Mouse (Mus musculus): ENCODE data around the gene Dgkb. TPM values are rescaled to one million over a fixed set of nuclear protein-coding genes. Genes with fewer than 3 reads are reported as not detected.

Gene Dgkb
- polyA plus RNA-seq, 1 experiment = not detected

- no peak overlapping the region for H3K4me3 ChIP-seq (replicated peaks)
- no peaks in the 10 kb centered on the region for H3K4me1 ChIP-seq
- no peak for TF ChIP-seq GATA1 (IDR thresholded peaks at IDR 0.05; ENCODE audit: borderline replicate concordance, low read length)
- TF ChIP-seq FLI1 (IDR thresholded peaks at IDR 0.05; ENCODE audit: low read length) = no peak
- no peaks in the 10 kb centered on the region for H3K27me3 ChIP-seq (replicated peaks)
- no peaks in the 10 kb centered on the region for H3K9me3 ChIP-seq
- no peaks in the 10 kb centered on the region for H3K36me3 ChIP-seq (replicated peaks; ENCODE audit: low read length)
Measured at GRCm38 (mm10) chr12:38328779-38329178, 511.3 kb downstream of the Dgkb start.

- Histone ChIP-seq H3K9me3 (no peaks in the 10 kb centered on the region), H3K27me3 (replicated peaks) (no peaks in the 10 kb centered on the region), H3K36me3 (replicated peaks; ENCODE audit: low read length) (no peaks in the 10 kb centered on the region), H3K4me1 (no peaks in the 10 kb centered on the region), H3K4me3 (replicated peaks) (no peak overlapping the region)
- no peak for TF ChIP-seq FLI1 (IDR thresholded peaks at IDR 0.05; ENCODE audit: low read length)
- no peak for TF ChIP-seq GATA1 (IDR thresholded peaks at IDR 0.05; ENCODE audit: borderline replicate concordance, low read length)
Measured at GRCm38 (mm10) chr12:38342657-38343056, 525.1 kb downstream of the Dgkb start.

DNA sequence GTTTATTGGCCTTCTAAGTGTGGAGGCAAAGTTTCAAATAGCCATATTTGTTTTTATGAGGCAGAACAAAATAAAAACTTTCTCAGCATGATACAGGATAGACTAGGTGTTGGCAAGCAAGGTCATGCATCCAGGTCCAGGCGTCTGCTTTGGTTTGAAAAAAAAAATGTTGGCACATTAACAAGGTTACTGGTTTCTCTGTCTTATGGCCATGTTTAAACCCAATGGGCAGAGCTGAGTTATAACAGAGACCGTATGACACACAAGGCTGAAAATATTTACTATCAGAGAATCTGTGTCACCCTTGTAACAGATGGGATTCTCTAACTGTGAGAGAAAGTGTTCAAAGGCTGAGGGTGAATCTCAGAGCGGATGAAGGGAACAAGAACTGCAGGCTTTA, 535.0 kb downstream of the Dgkb start:
- H3K36me3 ChIP-seq (replicated peaks; ENCODE audit: low read length) = no peaks in the 10 kb centered on the region
- H3K4me3 ChIP-seq (replicated peaks) = no peak overlapping the region
- no peaks in the 10 kb centered on the region for H3K4me1 ChIP-seq
- TF ChIP-seq GATA1 (IDR thresholded peaks at IDR 0.05; ENCODE audit: borderline replicate concordance, low read length) (no peak), FLI1 (IDR thresholded peaks at IDR 0.05; ENCODE audit: low read length) (no peak)
- H3K27me3 ChIP-seq (replicated peaks) = no peaks in the 10 kb centered on the region
- no peaks in the 10 kb centered on the region for H3K9me3 ChIP-seq

DNA sequence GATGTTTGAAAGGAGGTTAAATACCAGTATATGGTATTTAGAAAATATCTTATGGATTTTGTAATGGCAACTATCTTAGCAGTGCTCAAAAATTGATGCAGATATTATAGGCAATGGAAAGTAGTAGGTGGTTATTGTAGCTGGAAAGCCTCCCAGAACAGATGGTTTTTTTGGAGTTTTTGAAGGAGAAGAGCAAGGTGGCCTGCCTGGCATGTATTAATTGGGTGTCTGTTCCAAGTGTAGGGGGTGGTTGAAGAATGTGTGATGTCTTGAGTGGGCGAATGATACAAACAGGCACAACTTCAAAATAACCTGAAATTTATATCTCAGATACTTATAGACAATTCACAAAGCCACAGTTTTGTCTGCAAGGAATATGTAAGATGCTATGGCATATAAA, 538.9 kb downstream of the Dgkb start:
- no peaks in the 10 kb centered on the region for H3K27me3 ChIP-seq (replicated peaks)
- H3K36me3 ChIP-seq (replicated peaks; ENCODE audit: low read length) = no peaks in the 10 kb centered on the region
- no peak for TF ChIP-seq GATA1 (IDR thresholded peaks at IDR 0.05; ENCODE audit: borderline replicate concordance, low read length)
- no peak for TF ChIP-seq FLI1 (IDR thresholded peaks at IDR 0.05; ENCODE audit: low read length)
- H3K4me3 ChIP-seq (replicated peaks) = no peak overlapping the region
- no peaks in the 10 kb centered on the region for H3K9me3 ChIP-seq
- H3K4me1 ChIP-seq = no peaks in the 10 kb centered on the region

- H3K4me1 ChIP-seq = no peaks in the 10 kb centered on the region
- H3K9me3 ChIP-seq = no peaks in the 10 kb centered on the region
- TF ChIP-seq FLI1 (IDR thresholded peaks at IDR 0.05; ENCODE audit: low read length) (no peak), GATA1 (IDR thresholded peaks at IDR 0.05; ENCODE audit: borderline replicate concordance, low read length) (no peak)
- no peak overlapping the region for H3K4me3 ChIP-seq (replicated peaks)
- no peaks in the 10 kb centered on the region for H3K36me3 ChIP-seq (replicated peaks; ENCODE audit: low read length)
- no peaks in the 10 kb centered on the region for H3K27me3 ChIP-seq (replicated peaks)
Measured at GRCm38 (mm10) chr12:38361491-38361890, 544.0 kb downstream of the Dgkb start.

DNA sequence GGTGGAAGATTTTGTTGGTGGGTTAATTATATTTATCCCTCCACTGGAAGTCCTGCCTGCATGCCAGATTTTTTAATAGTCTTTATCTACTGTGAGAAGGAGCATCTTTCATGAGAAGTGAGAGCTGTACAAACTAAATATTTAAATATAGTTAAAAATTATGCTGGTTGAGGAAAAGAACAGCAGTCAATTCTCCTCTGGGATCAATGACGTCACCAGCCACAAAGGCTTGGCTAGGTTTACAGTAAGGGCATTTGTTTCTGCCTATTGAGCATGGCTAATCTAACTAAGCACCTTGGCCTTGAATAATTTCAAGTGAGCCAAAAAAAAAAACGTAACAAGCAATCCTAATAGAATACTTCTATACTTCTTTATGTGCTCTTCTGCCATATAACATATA, 554.1 kb downstream of the Dgkb start:
- TF ChIP-seq FLI1 (IDR thresholded peaks at IDR 0.05; ENCODE audit: low read length) = no peak
- no peak for TF ChIP-seq GATA1 (IDR thresholded peaks at IDR 0.05; ENCODE audit: borderline replicate concordance, low read length)
- peaks cover 4% of the 10 kb centered on the region; the same call in 1 of the 2 replicates for H3K9me3 ChIP-seq
- no peaks in the 10 kb centered on the region for H3K36me3 ChIP-seq (replicated peaks; ENCODE audit: low read length)
- no peaks in the 10 kb centered on the region for H3K27me3 ChIP-seq (replicated peaks)
- H3K4me1 ChIP-seq = no peaks in the 10 kb centered on the region
- no peak overlapping the region for H3K4me3 ChIP-seq (replicated peaks)

DNA sequence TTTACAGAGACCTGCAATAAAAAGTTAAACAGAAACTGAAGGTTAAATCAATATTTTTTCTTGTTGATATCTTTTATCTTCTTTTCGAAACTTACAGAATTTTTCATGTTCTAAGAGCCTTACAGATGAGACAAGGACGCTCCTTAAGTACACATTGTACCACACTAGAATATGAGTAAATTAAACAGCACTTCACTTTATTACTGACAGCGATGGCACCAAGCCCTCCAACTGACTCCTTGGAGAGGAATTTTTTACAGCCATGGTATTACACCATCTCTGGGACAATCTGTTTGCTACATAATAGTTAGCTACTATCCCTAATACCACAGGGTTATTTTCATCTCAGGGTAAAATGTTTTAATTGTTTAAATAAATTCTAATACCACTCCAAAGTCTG, 556.6 kb downstream of the Dgkb start:
- no peak for TF ChIP-seq FLI1 (IDR thresholded peaks at IDR 0.05; ENCODE audit: low read length)
- TF ChIP-seq GATA1 (IDR thresholded peaks at IDR 0.05; ENCODE audit: borderline replicate concordance, low read length) = no peak
- Histone ChIP-seq H3K4me1 (no peaks in the 10 kb centered on the region), H3K36me3 (replicated peaks; ENCODE audit: low read length) (no peaks in the 10 kb centered on the region), H3K9me3 (peaks cover 4% of the 10 kb centered on the region; the same call in 1 of the 2 replicates), H3K27me3 (replicated peaks) (no peaks in the 10 kb centered on the region), H3K4me3 (replicated peaks) (no peak overlapping the region)

GRCm38 (mm10) chr12:38385942-38386341, 568.4 kb downstream of the Dgkb start:
- no peaks in the 10 kb centered on the region for H3K4me1 ChIP-seq
- H3K36me3 ChIP-seq (replicated peaks; ENCODE audit: low read length) = no peaks in the 10 kb centered on the region
- no peaks in the 10 kb centered on the region for H3K9me3 ChIP-seq
- no peak for TF ChIP-seq GATA1 (IDR thresholded peaks at IDR 0.05; ENCODE audit: borderline replicate concordance, low read length)
- TF ChIP-seq FLI1 (IDR thresholded peaks at IDR 0.05; ENCODE audit: low read length) = no peak
- no peaks in the 10 kb centered on the region for H3K27me3 ChIP-seq (replicated peaks)
- no peak overlapping the region for H3K4me3 ChIP-seq (replicated peaks)

GRCm38 (mm10) chr12:38386991-38387390, 569.5 kb downstream of the Dgkb start:
- TF ChIP-seq FLI1 (IDR thresholded peaks at IDR 0.05; ENCODE audit: low read length) (no peak), GATA1 (IDR thresholded peaks at IDR 0.05; ENCODE audit: borderline replicate concordance, low read length) (no peak)
- Histone ChIP-seq H3K9me3 (no peaks in the 10 kb centered on the region), H3K27me3 (replicated peaks) (no peaks in the 10 kb centered on the region), H3K36me3 (replicated peaks; ENCODE audit: low read length) (no peaks in the 10 kb centered on the region), H3K4me1 (no peaks in the 10 kb centered on the region), H3K4me3 (replicated peaks) (no peak overlapping the region)

DNA sequence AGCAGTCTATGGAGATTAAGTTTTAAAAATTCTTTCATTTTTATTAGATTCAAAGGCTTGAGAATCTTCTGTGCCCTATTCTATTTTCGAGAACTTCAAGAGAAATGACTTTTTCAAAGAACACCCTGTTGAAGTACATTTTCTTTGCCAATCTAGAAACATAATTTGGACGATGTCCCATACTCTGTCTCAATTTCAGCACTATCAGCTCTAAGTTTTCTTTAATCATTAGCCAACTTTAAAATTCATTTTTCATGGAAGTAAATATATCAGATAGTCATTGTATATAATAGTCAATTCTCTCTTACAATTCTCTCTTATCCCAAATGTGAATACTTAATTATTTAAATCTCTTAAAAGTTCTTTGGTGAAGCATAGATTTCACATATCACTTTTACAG, 570.1 kb downstream of the Dgkb start:
- TF ChIP-seq FLI1 (IDR thresholded peaks at IDR 0.05; ENCODE audit: low read length) (no peak), GATA1 (IDR thresholded peaks at IDR 0.05; ENCODE audit: borderline replicate concordance, low read length) (no peak)
- H3K4me3 ChIP-seq (replicated peaks) = no peak overlapping the region
- H3K36me3 ChIP-seq (replicated peaks; ENCODE audit: low read length) = no peaks in the 10 kb centered on the region
- H3K27me3 ChIP-seq (replicated peaks) = no peaks in the 10 kb centered on the region
- H3K4me1 ChIP-seq = no peaks in the 10 kb centered on the region
- H3K9me3 ChIP-seq = no peaks in the 10 kb centered on the region

DNA sequence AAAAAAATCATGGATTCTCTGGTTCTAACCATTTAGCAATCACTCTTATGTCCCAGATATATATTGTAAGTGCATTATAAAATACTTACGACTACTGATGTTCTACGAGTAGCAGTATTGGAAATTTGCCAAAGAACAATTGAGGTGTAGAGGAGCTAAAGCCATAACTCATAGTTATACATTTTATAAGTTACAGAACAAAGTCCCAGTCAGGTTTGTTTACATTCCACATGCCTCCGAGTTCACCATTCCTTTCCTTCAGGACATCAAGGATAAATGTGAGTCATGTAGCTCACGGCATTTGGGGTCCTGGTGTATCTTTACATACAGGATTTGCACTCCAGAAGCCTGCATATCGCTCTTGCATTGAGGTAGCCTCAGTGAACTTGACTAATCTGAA, 570.7 kb downstream of the Dgkb start:
- H3K4me1 ChIP-seq = no peaks in the 10 kb centered on the region
- no peaks in the 10 kb centered on the region for H3K9me3 ChIP-seq
- H3K27me3 ChIP-seq (replicated peaks) = no peaks in the 10 kb centered on the region
- no peaks in the 10 kb centered on the region for H3K36me3 ChIP-seq (replicated peaks; ENCODE audit: low read length)
- no peak overlapping the region for H3K4me3 ChIP-seq (replicated peaks)
- no peak for TF ChIP-seq FLI1 (IDR thresholded peaks at IDR 0.05; ENCODE audit: low read length)
- TF ChIP-seq GATA1 (IDR thresholded peaks at IDR 0.05; ENCODE audit: borderline replicate concordance, low read length) = no peak

Measured in megakaryocyte, embryonic 14.5 days (primary cell).